Mouse (Mus musculus): ENCODE measurements around the gene H2-Aa.

The H2-Aa gene

DNA sequence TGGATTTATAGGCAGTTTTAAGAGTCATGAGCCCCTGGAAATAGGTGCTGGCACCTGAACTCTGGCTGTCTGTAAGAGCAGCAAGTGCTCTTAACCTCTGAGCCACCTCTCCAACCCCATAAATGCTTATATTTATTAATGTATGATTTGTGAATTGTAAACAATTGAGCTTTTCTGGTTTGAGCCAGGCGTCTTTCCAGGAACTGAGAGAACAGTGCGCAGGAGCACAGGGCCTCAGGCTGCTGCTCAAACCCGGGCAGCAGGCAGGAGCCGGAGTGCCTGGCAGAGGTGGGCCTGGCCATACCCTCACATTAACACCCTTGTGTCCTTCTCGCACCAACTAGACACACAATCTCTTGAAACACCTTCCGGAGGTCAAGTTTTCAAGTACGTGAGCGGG lies 12.4 kb upstream of the H2-Aa start:
- no peak for DNase-seq (ENCODE audit: low spot score in 2 of 2)

- peak; percentile 80 to 87 for DNase-seq (ENCODE audit: low spot score in 2 of 2)
Measured at GRCm38 (mm10) chr17:34299356-34299755, 11.7 kb upstream of the H2-Aa start.

DNA sequence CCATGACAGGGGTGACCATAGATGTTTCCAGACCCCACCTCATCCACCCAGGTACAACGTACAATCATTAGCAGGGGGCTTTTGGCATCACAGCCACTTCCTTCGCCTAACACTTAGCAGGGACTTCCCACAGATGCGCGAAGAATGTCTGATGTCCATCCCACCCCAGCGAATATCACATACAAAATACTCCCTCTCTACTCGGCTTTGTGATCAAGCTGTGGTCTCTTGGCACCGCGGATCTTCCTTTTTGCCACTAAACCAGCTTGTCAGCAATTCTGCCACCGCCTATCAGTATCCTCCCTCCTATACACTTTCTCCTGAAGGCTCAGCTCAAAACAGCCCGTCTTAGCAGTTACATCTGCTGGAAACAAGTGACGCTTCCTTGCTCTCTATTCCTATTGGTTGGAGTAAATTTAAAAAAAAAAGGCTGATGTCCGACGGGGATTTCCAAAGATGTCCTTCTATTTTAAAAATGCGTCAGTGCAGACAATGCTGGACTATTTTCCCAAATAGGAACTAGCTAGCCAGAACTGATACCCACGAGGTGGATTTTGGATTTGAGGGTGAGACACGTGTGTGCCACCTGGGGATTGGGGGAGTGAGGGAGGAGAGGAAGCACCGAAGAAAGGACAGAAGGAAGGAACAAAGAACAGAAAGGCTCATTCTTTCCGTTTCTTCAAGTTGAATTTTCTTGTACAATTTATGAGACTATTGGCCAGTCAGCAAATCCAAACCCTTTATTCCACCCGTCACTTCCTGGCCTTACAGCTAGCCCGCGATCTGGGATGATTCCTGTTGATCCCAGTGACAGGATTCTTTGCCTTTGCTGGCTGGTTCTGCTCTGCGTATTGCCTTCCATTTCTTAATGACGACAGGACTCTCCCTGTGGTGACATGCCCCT lies 8.5 kb upstream of the H2-Aa start:
- DNase-seq (ENCODE audit: low spot score in 2 of 2), result peak; percentile 86 to 91

GRCm38 (mm10) chr17:34295307-34295706 lies 7.7 kb upstream of the H2-Aa start:
- no peak for DNase-seq (ENCODE audit: low spot score in 2 of 2)

DNA sequence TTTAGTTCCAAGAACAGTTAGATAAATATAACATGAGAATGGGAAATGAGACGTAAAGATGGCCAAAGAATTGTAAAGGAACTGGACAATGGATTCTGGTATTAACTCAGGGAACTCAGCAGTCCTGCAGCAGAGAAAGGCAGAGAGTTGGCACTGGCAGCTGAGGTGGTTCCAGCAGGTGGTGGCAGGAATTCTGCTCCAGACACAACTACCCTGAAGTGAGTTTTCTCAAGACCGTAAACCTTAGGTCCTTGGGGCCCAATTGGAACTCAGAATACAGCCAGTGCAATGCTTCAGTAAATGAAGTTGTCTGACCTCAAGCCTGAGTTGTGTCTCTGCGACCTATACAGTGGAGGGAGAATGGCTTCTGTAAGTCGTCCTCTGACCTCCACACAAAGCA lies 6.6 kb upstream of the H2-Aa start:
- DNase-seq (ENCODE audit: low spot score in 2 of 2), result no peak

DNA sequence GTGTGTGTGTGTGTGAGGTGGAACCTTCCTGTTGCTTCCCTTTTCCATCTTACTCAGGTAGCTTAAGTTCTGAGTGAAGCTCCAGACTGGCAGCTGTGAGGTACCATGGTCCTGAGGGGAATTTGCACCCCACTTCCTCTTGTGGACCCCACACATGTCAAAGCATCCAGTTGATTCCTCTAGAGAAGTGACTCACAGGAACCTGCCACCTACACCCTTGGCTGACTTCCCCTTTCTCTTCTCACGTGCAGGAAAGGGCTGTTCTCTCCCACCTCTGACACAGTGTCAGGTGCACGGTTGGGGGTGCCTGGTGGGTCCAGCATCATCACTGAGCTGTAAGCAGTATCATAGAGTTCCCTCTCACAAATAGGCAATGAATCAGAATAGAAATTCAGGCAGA lies 5.9 kb upstream of the H2-Aa start:
- DNase-seq (ENCODE audit: low spot score in 2 of 2), result peak; percentile 87 to 90

- DNase-seq (ENCODE audit: low spot score in 2 of 2), result no peak
Measured at GRCm38 (mm10) chr17:34292570-34292969, 4.9 kb upstream of the H2-Aa start.

GRCm38 (mm10) chr17:34291609-34292008 lies 4.0 kb upstream of the H2-Aa start:
- peak; percentile 90 to 93 for DNase-seq (ENCODE audit: low spot score in 2 of 2)

DNA sequence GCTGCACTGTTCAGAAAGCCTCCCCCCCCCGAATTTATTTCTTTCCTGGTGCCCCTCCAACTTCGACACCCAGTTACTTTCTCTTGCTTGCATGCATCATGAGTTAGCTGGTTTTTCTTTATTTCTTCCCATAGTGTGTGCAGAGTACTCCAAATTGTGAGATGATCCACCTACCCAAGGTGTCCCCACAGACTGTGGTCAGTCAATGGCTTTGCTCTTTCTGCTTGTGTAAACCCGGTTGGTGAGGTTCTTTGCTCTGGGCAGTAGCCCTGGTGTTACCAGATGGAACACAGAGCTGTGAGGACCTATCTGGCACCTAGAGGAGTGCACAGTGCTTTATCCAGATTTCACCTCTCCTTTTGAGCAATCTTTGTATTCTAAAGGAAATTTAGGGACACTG lies 508 bp upstream of the H2-Aa start:
- no peak for DNase-seq (ENCODE audit: low spot score in 2 of 2)

- peak; percentile 50 to 56 for DNase-seq (ENCODE audit: low spot score in 2 of 2)
Measured at GRCm38 (mm10) chr17:34286999-34287398, 624 bp downstream of the H2-Aa start.

DNA sequence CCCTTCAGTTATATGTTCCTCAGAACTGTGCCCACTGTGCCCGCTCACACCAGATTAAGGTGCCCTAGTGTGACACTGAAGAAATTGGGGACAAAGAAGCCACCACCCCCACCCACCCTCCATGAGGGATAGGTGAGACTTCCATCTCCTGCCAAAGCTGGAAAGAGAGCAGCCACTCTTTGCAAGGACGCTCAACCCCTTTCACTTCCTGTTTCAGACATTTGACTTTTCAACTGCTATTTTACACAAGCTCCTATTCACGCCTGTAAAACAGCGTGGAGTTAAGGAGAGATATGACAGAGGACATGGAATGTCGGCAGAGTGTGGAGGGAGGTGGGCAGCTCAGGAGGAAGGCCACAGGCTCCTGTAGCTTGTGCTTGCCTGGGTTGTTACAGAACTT lies 1.1 kb downstream of the H2-Aa start:
- DNase-seq (ENCODE audit: low spot score in 2 of 2), result no peak

GRCm38 (mm10) chr17:34285848-34286247 lies 1.8 kb downstream of the H2-Aa start:
- peak; percentile 64 for DNase-seq (ENCODE audit: low spot score in 2 of 2)

- no peak for DNase-seq (ENCODE audit: low spot score in 2 of 2)
Measured at GRCm38 (mm10) chr17:34285371-34285770, 2.3 kb downstream of the H2-Aa start.

- no peak for DNase-seq (ENCODE audit: low spot score in 2 of 2)
Measured at GRCm38 (mm10) chr17:34281836-34282235, 5.8 kb downstream of the H2-Aa start.

GRCm38 (mm10) chr17:34280499-34281038 lies 7.1 kb downstream of the H2-Aa start:
- no peak for DNase-seq (ENCODE audit: low spot score in 2 of 2)

- no peak for DNase-seq (ENCODE audit: low spot score in 2 of 2)
Measured at GRCm38 (mm10) chr17:34272102-34272501, 15.5 kb downstream of the H2-Aa start.

DNA sequence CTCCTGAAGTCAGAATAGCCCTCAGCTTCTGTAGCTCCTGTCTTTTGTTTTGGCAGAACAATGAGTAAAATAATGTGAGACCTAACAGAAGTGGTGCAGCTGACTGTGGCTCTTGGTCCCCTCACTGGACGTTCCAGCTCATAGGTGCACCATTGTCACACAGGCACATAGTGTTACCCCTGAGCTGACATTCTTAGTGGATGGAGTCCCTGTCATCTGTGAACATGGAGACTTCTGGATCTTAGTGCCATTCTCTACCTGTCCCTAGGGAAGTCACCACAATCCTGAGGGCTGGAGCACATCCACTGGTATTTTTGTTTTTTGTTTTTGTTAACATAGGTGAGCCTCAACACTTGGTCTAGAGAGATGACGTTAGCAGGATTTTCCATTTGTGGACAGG lies 16.7 kb downstream of the H2-Aa start:
- no peak for DNase-seq (ENCODE audit: low spot score in 2 of 2)

DNA sequence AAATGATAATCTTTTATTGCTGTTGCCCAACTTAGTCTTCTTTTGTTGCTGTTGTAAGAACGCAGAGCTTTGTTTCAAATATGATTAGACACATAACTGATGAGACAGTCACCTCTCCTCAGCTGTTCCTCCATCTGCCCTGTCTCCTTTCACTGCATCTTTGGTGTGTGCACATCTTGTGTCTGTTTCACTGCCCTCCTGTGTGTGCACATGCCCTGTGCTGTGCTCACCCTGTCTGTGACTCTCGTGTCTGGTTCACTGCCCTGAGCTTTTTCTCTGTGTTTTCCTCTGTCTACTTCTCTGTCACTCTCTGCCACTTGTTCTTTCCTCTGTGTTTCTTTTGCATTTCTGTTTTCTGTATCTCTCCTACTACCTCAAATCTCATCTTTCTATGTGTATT lies 17.4 kb downstream of the H2-Aa start:
- no peak for DNase-seq (ENCODE audit: low spot score in 2 of 2)

DNA sequence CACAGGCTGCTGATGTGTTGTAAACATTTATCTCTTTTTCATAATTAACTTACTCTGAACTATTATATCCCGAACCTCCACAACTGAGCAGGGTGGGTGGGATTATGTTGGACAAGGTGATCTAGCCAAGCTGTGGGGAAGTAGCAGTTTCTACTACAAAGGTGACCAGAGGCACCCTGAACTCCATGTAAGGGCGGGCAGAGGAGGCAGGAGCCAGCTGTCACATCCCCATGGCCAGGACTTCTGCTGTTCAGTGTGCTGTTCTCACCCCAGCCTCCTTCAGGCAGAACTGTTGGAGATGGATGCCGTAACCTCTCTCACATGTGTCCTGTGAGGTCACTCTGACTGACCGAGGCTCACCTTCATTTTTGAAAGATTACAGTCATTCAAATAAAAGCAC lies 17.8 kb downstream of the H2-Aa start:
- no peak for DNase-seq (ENCODE audit: low spot score in 2 of 2)

GRCm38 (mm10) chr17:34268748-34269147 lies 18.9 kb downstream of the H2-Aa start:
- DNase-seq (ENCODE audit: low spot score in 2 of 2), result no peak

DNA sequence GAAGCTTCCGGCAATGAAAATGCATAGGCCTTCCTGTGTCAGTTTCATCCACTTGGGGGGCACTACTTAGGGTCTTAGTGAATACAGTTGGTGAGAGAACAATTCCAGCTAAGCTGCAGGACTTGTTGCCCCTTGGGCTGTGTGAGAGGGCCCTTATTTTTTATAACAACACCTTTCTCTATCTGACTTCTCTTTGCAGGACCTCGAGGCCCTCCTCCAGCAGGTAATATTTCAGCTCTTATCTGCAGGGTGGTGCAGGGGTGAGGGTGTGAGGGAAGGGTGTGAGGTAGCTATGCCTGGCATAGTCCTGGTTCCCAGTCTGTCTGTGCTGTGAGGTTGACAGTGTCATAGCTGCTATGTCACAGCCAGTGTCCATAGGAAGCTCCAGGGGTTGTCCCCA lies 19.4 kb downstream of the H2-Aa start:
- DNase-seq (ENCODE audit: low spot score in 2 of 2), result no peak

GRCm38 (mm10) chr17:34264452-34265351 lies 22.9 kb downstream of the H2-Aa start:
- peak in 1 of 2 experiments; percentile 50 for DNase-seq (ENCODE audit: low spot score in 2 of 2)
